Mouse (Mus musculus) testis, adult 2 months (tissue): ENCODE results near the gene Kcnb1.

Source experiments
- CTCF ChIP-seq: fragments of 200-500 bp; IDR thresholded peaks from 2 replicates; pipeline ENCODE4 v1.5.1; 2012; ENCODE audit warnings: low read depth, mild to moderate bottlenecking, inconsistent platforms, low read length, moderate library complexity; ENCODE audit not compliant: control insufficient read depth, insufficient read depth, insufficient replicate concordance
- POLR2A ChIP-seq: fragments of 200-500 bp; IDR thresholded peaks from 2 replicates; pipeline ENCODE4 v1.6.1; 2012; ENCODE audit warnings: low read depth, mild to moderate bottlenecking, inconsistent platforms, low read length, moderate library complexity; ENCODE audit not compliant: control insufficient read depth

GRCm38 (mm10) chr2:167112737-167113136, 77.2 kb downstream of the Kcnb1 start:
- TF ChIP-seq CTCF (peak; percentile 97; the same call in 1 of the 2 replicates), POLR2A (no peak)
